Mouse (Mus musculus) kidney, adult 2 months (tissue): ENCODE measurements at regions not wholly inside any gene's neighbourhood (a gene's known extent, or its start where the extent isn't known, plus 50 kb on each side); places are given as distances from the start of the nearest gene placed in this dataset.

ENCODE experiments used
- CTCF ChIP-seq: fragments of 200-500 bp; conservative IDR thresholded peaks from 2 replicates; pipeline ENCODE4 v1.5.1; 2011; ENCODE audit warnings: low read depth, mild to moderate bottlenecking, control low read depth, low read length, moderate library complexity, mixed read lengths; ENCODE audit not compliant: insufficient read depth, insufficient read length
- POLR2A ChIP-seq: fragments of 200-500 bp; IDR thresholded peaks from one replicate; pipeline ENCODE4 v1.6.1; 2011; ENCODE audit warnings: low read depth, low read length, control low read depth

- TF ChIP-seq CTCF (no peak), POLR2A (no peak)
Observed at GRCm38 (mm10) chr9:105582944-105583343, 55.8 kb upstream of the Atp2c1 start.
